Mouse (Mus musculus): ENCODE measurements around the gene Rbm8a. TPM values are rescaled to one million over a fixed set of nuclear protein-coding genes. Genes with fewer than 3 reads are reported as not detected.

The Rbm8a gene
- 325 and 344 TPM in 2 replicates for polyA plus RNA-seq (2011; ENCODE audit: insufficient read depth, insufficient read length, low read depth, missing spikeins)

DNA sequence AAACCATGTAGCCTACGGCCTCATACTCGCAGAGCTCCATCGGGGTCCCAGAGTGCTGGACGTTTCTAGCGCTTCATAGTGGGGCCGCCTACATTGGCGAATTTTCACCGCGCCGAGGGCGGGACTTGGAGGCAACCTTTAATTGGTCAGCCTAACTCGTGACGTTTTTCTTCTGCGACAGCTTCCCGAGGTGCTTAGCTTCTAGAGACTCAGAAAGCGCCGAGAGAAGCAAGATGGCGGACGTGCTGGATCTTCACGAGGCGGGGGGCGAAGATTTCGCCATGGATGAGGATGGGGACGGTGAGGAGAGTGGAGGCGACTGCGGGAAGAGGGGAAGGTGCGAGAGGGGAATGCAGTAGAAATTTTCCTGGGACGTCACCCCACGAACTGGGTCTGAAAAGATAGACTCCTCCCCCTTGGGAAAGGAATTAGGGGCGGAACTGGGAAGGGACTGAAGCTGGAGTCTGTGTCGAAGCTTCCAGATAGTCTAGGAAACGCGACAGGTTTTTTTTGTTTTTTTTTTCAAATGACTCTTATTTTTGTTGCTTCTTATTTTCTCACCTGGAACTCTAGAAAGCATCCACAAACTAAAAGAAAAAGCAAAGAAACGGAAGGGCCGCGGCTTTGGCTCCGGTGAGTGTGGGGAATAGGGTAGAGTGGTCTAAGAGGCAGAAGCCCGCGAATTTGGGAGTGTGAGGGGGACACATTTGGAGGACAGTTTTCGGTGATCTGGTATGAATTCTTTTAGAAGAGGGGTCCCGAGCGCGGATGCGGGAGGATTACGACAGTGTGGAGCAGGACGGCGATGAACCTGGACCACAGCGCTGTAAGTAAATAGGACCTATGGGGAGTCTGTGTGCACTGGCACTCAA is at the start of gene Rbm8a:
TSS of gene Rbm8a (plus strand) at position 205 of the 872 bp plus-strand sequence.
- H3K36me3 ChIP-seq (ENCODE audit: control insufficient read depth, insufficient read depth, low read length, poor library complexity, severe bottlenecking), result peaks cover 19% of the 10 kb centered on the region
- no peaks in the 10 kb centered on the region for H3K4me1 ChIP-seq (ENCODE audit: control insufficient read depth, insufficient read depth, low read length)
- H3K27ac ChIP-seq (ENCODE audit: insufficient read depth, low read length), result peak within 1 kb of the TSS; percentile 31; the same call in 1 of the 2 replicates
- H3K4me3 ChIP-seq (ENCODE audit: low read depth, low read length), result peak within 1 kb of the TSS; percentile 95
- no peaks in the 10 kb centered on the region for H3K9me3 ChIP-seq (replicated peaks; ENCODE audit: control insufficient read depth, insufficient read depth, low read length, poor library complexity, severe bottlenecking)
- H3K27me3 ChIP-seq (ENCODE audit: control insufficient read depth, insufficient read depth, low read length, poor library complexity, severe bottlenecking), result no peaks in the 10 kb centered on the region
- peak; percentile 63 for TF ChIP-seq POLR2A (IDR thresholded peaks at IDR 0.05; ENCODE audit: insufficient read depth, low read length)
- TF ChIP-seq EP300 (IDR thresholded peaks at IDR 0.05; ENCODE audit: insufficient read depth, low read depth, low read length), result no peak
- H3K9ac ChIP-seq (ENCODE audit: low read depth, poor library complexity, severe bottlenecking), result peak within 1 kb of the TSS; percentile 71

DNA sequence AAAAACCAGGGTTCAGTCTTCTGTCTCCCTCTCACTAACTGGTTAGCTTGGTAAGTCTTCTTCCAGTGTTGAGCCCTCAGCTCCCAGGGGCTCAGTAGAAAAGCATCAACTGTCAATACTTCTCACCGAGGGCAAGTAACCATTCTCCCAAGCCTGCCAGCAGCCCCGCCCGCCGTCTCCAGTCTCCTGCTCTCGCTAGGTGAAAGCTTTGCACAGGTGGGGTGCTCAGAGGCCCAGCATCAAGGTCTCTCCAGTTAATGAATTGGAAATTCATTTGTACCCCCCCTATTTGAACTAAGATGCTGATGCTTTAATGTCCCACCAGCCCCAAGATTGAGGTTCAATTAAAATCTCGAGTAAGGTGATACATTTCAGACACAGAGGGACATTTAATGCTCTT is 48.6 kb upstream of the Rbm8a start:
- Histone ChIP-seq H3K4me1 (ENCODE audit: control insufficient read depth, insufficient read depth, low read length) (peaks cover 2% of the 10 kb centered on the region), H3K9ac (ENCODE audit: low read depth, poor library complexity, severe bottlenecking) (peak overlapping the region; percentile 16; the same call in 1 of the 2 replicates), H3K36me3 (ENCODE audit: control insufficient read depth, insufficient read depth, low read length, poor library complexity, severe bottlenecking) (no peaks in the 10 kb centered on the region), H3K27me3 (ENCODE audit: control insufficient read depth, insufficient read depth, low read length, poor library complexity, severe bottlenecking) (no peaks in the 10 kb centered on the region), H3K9me3 (replicated peaks; ENCODE audit: control insufficient read depth, insufficient read depth, low read length, poor library complexity, severe bottlenecking) (no peaks in the 10 kb centered on the region), H3K4me3 (ENCODE audit: low read depth, low read length) (no peak overlapping the region), H3K27ac (ENCODE audit: insufficient read depth, low read length) (no peak overlapping the region)
- TF ChIP-seq POLR2A (IDR thresholded peaks at IDR 0.05; ENCODE audit: insufficient read depth, low read length), result no peak
- no peak for TF ChIP-seq EP300 (IDR thresholded peaks at IDR 0.05; ENCODE audit: insufficient read depth, low read depth, low read length)
- TF ChIP-seq CTCF (IDR thresholded peaks at IDR 0.05; ENCODE audit: low read depth, low read length), result no peak

DNA sequence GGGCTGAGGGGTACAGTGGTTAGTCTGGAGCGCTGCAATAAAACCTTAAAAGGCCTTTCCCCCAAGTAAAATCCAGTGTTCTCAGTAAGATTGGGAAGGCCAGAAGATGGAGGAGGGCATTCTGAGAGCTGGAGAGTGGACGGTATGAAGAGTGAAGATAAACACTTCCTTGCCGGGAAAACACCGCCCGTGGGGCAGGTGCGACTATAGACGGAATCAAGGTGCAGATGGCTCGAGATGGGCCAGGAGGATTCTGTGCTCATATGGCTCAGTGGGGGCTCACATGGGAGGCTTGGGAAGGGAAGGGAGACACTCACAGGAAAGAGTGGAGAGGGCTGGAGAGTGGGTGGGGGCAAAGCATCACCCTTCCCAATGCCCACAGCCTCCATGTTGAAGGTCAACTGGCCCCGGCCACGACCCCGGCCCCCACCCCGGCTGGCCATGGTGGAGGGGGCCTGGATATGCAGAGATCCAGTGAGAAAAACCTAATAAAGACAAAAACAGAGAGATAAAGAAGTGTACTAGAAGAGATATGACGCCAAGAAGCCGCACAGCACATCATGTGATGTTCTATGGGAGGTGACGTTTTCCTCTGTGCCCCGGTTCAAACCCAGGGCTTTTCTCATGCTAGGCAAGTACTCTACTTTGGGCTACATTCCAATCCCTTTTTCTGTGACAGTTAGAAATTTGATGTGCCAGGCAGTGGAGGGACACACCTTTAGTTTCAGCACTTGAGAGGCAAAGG is 47.8 kb upstream of the Rbm8a start:
- H3K27ac ChIP-seq (ENCODE audit: insufficient read depth, low read length), result no peak overlapping the region
- H3K36me3 ChIP-seq (ENCODE audit: control insufficient read depth, insufficient read depth, low read length, poor library complexity, severe bottlenecking), result no peaks in the 10 kb centered on the region
- H3K9ac ChIP-seq (ENCODE audit: low read depth, poor library complexity, severe bottlenecking), result peak overlapping the region; percentile 16; the same call in 1 of the 2 replicates
- no peaks in the 10 kb centered on the region for H3K27me3 ChIP-seq (ENCODE audit: control insufficient read depth, insufficient read depth, low read length, poor library complexity, severe bottlenecking)
- H3K4me1 ChIP-seq (ENCODE audit: control insufficient read depth, insufficient read depth, low read length), result peaks cover 2% of the 10 kb centered on the region
- TF ChIP-seq POLR2A (IDR thresholded peaks at IDR 0.05; ENCODE audit: insufficient read depth, low read length) (no peak), EP300 (IDR thresholded peaks at IDR 0.05; ENCODE audit: insufficient read depth, low read depth, low read length) (no peak), CTCF (IDR thresholded peaks at IDR 0.05; ENCODE audit: low read depth, low read length) (no peak)
- H3K9me3 ChIP-seq (replicated peaks; ENCODE audit: control insufficient read depth, insufficient read depth, low read length, poor library complexity, severe bottlenecking), result no peaks in the 10 kb centered on the region
- H3K4me3 ChIP-seq (ENCODE audit: low read depth, low read length), result no peak overlapping the region

DNA sequence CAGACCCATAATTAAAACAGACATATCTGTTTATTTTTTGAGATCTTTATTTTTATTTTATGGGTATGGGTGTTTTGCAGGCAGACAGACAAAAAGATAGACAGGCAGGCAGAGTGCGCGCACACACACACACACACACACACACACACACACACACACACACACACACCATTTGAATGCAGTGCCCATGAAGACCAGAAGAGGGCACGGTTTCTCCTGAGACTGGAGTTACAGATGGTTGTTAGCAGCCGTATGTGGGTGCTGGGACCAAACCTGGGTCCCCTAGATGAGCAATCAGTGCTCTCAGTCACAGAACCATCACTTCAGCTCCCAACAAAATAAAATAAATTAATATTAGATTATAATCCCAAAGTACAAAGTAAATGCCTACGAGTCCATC is 46.3 kb upstream of the Rbm8a start:
- no peak overlapping the region for H3K4me3 ChIP-seq (ENCODE audit: low read depth, low read length)
- H3K9me3 ChIP-seq (replicated peaks; ENCODE audit: control insufficient read depth, insufficient read depth, low read length, poor library complexity, severe bottlenecking), result peaks cover 2% of the 10 kb centered on the region; the same call in 1 of the 2 replicates
- no peaks in the 10 kb centered on the region for H3K36me3 ChIP-seq (ENCODE audit: control insufficient read depth, insufficient read depth, low read length, poor library complexity, severe bottlenecking)
- H3K9ac ChIP-seq (ENCODE audit: low read depth, poor library complexity, severe bottlenecking), result no peak overlapping the region
- no peak for TF ChIP-seq POLR2A (IDR thresholded peaks at IDR 0.05; ENCODE audit: insufficient read depth, low read length)
- peak; percentile 23 for TF ChIP-seq CTCF (IDR thresholded peaks at IDR 0.05; ENCODE audit: low read depth, low read length)
- no peak overlapping the region for H3K27ac ChIP-seq (ENCODE audit: insufficient read depth, low read length)
- no peaks in the 10 kb centered on the region for H3K27me3 ChIP-seq (ENCODE audit: control insufficient read depth, insufficient read depth, low read length, poor library complexity, severe bottlenecking)
- H3K4me1 ChIP-seq (ENCODE audit: control insufficient read depth, insufficient read depth, low read length), result peaks cover 2% of the 10 kb centered on the region

DNA sequence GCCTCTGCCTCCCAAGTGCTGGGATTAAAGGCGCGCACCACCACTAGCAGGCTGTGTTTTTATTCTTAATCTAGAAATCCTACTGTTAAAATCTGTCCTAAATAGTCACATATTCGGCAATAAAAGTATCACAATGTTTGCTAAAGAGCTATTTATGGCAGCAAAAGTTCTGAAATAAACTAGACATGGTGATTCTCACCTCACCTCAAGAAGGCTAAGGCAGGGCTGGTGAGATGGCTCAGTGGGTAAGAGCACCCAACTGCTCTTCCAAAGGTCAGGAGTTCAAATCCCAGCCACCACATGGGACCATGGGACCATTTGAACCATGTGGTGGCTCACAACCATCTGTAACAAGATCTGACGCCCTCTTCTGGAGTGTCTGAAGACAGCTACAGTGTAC is 39.1 kb upstream of the Rbm8a start:
- Histone ChIP-seq H3K4me3 (ENCODE audit: low read depth, low read length) (no peak overlapping the region), H3K4me1 (ENCODE audit: control insufficient read depth, insufficient read depth, low read length) (peaks cover 2% of the 10 kb centered on the region), H3K9me3 (replicated peaks; ENCODE audit: control insufficient read depth, insufficient read depth, low read length, poor library complexity, severe bottlenecking) (peaks cover 2% of the 10 kb centered on the region; the same call in 1 of the 2 replicates), H3K27me3 (ENCODE audit: control insufficient read depth, insufficient read depth, low read length, poor library complexity, severe bottlenecking) (no peaks in the 10 kb centered on the region), H3K36me3 (ENCODE audit: control insufficient read depth, insufficient read depth, low read length, poor library complexity, severe bottlenecking) (no peaks in the 10 kb centered on the region), H3K9ac (ENCODE audit: low read depth, poor library complexity, severe bottlenecking) (no peak overlapping the region), H3K27ac (ENCODE audit: insufficient read depth, low read length) (no peak overlapping the region)
- TF ChIP-seq EP300 (IDR thresholded peaks at IDR 0.05; ENCODE audit: insufficient read depth, low read depth, low read length) (no peak), CTCF (IDR thresholded peaks at IDR 0.05; ENCODE audit: low read depth, low read length) (no peak), POLR2A (IDR thresholded peaks at IDR 0.05; ENCODE audit: insufficient read depth, low read length) (no peak)
